Mouse (Mus musculus) forebrain, embryonic 12.5 days (tissue): ENCODE measurements at regions not wholly inside any gene's neighbourhood (a gene's known extent, or its start where the extent isn't known, plus 50 kb on each side); places are given as distances from the start of the nearest gene placed in this dataset.
A peak's percentile ranks its signal among the peaks of the same experiment; 100 is the strongest.

ENCODE experiments used
- ATAC-seq: fragments of 200-750 bp; cut with Nextera tagmentation; 2 replicates; pipeline ENCODE4 v1.8.0; 2017; ENCODE audit warnings: moderate TSS enrichment; ENCODE audit not compliant: low FRiP score
- H3K27ac ChIP-seq: fragments of 300-500 bp; sonication (generic); 2 replicates; pipeline ENCODE4 v1.5.1; 2016; ENCODE audit warnings: mild to moderate bottlenecking
- H3K27me3 ChIP-seq: fragments of 300-500 bp; sonication (generic); 2 replicates; pipeline ENCODE4 v1.6.1; 2016; ENCODE audit warnings: mild to moderate bottlenecking
- H3K36me3 ChIP-seq: fragments of 300-500 bp; sonication (generic); replicated peaks from 2 replicates; pipeline ENCODE4 v1.6.1; 2016; ENCODE audit warnings: mild to moderate bottlenecking
- H3K4me1 ChIP-seq: fragments of 300-500 bp; sonication (generic); 2 replicates; pipeline ENCODE4 v1.6.1; 2016
- H3K4me2 ChIP-seq: fragments of 300-500 bp; sonication (generic); 2 replicates; pipeline ENCODE4 v1.6.1; 2016; ENCODE audit warnings: mild to moderate bottlenecking, moderate library complexity
- H3K4me3 ChIP-seq: fragments of 300-500 bp; sonication (generic); replicated peaks from 2 replicates; pipeline ENCODE4 v1.5.1; 2016; ENCODE audit warnings: mild to moderate bottlenecking
- H3K9ac ChIP-seq: fragments of 300-500 bp; sonication (generic); 2 replicates; pipeline ENCODE4 v1.6.1; 2016; ENCODE audit warnings: mild to moderate bottlenecking
- H3K9me3 ChIP-seq: fragments of 300-500 bp; sonication (generic); 2 replicates; pipeline ENCODE4 v1.6.1; 2016
- WGBS: fragments of 180-500 bp; shearing (Covaris S2); methylation state at CpG from one replicate; pipeline ENCODE4 v1.1.7; 2016; 5-methylcytosine and 5-hydroxymethylcytosine counted together

- ATAC-seq: no peak
- H3K27ac ChIP-seq: no peak overlapping the region
Observed at GRCm38 (mm10) chr7:70213970-70214520, 152.5 kb downstream of the Nr2f2 start.

GRCm38 (mm10) chr7:70205900-70206299 is 160.6 kb downstream of the Nr2f2 start:
- H3K9me3 ChIP-seq: no peaks in the 10 kb centered on the region
- no peaks in the 10 kb centered on the region for H3K27me3 ChIP-seq
- no peak overlapping the region for H3K9ac ChIP-seq
- H3K4me2 ChIP-seq: no peak overlapping the region
- H3K4me3 ChIP-seq: no peak overlapping the region
- no peak for ATAC-seq
- WGBS: 63% methylated on average over 1 of the region's 1 CpGs
- no peaks in the 10 kb centered on the region for H3K36me3 ChIP-seq
- no peak overlapping the region for H3K27ac ChIP-seq
- no peaks in the 10 kb centered on the region for H3K4me1 ChIP-seq

More at GRCm38 (mm10) chr7:70213970-70214520, 152.5 kb downstream of the Nr2f2 start:
- Histone ChIP-seq H3K27me3 (no peaks in the 10 kb centered on the region), H3K4me1 (no peaks in the 10 kb centered on the region), H3K9me3 (no peaks in the 10 kb centered on the region), H3K4me2 (no peak overlapping the region), H3K4me3 (no peak overlapping the region), H3K36me3 (no peaks in the 10 kb centered on the region), H3K9ac (no peak overlapping the region)
- WGBS: 80% methylated on average over 4 of the region's 4 CpGs

GRCm38 (mm10) chr7:70200188-70200587 is 166.3 kb downstream of the Nr2f2 start:
- Histone ChIP-seq H3K27ac (no peak overlapping the region), H3K4me1 (no peaks in the 10 kb centered on the region)

GRCm38 (mm10) chr7:70178956-70179355 is 187.6 kb downstream of the Nr2f2 start:
- no peak for ATAC-seq
- 84% methylated on average over 2 of the region's 2 CpGs for WGBS
- Histone ChIP-seq H3K27me3 (peaks cover 49% of the 10 kb centered on the region), H3K9ac (no peak overlapping the region), H3K4me2 (no peak overlapping the region), H3K4me3 (no peak overlapping the region), H3K9me3 (no peaks in the 10 kb centered on the region), H3K4me1 (0 out of 2 replicates have a peak, but pooled peaks cover 3% of the 10 kb centered on the region), H3K36me3 (no peaks in the 10 kb centered on the region), H3K27ac (no peak overlapping the region)

More at GRCm38 (mm10) chr7:70200188-70200587, 166.3 kb downstream of the Nr2f2 start:
- H3K4me2 ChIP-seq: no peak overlapping the region
- no peak overlapping the region for H3K4me3 ChIP-seq
- H3K9me3 ChIP-seq: no peaks in the 10 kb centered on the region
- no peak for ATAC-seq
- H3K36me3 ChIP-seq: no peaks in the 10 kb centered on the region
- no peak overlapping the region for H3K9ac ChIP-seq
- 90% methylated on average over 4 of the region's 4 CpGs for WGBS
- H3K27me3 ChIP-seq: no peaks in the 10 kb centered on the region

GRCm38 (mm10) chr7:70178006-70178405 is 188.5 kb downstream of the Nr2f2 start:
- no peaks in the 10 kb centered on the region for H3K9me3 ChIP-seq
- no peaks in the 10 kb centered on the region for H3K36me3 ChIP-seq
- H3K27ac ChIP-seq: no peak overlapping the region
- no peak overlapping the region for H3K4me2 ChIP-seq
- ATAC-seq: no peak
- peaks cover 49% of the 10 kb centered on the region for H3K27me3 ChIP-seq
- H3K9ac ChIP-seq: no peak overlapping the region
- H3K4me1 ChIP-seq: 0 out of 2 replicates have a peak, but pooled peaks cover 3% of the 10 kb centered on the region
- no peak overlapping the region for H3K4me3 ChIP-seq
- 82% methylated on average over 2 of the region's 2 CpGs for WGBS

- Histone ChIP-seq H3K9ac (no peak overlapping the region), H3K9me3 (no peaks in the 10 kb centered on the region), H3K4me3 (no peak overlapping the region), H3K4me2 (no peak overlapping the region), H3K36me3 (no peaks in the 10 kb centered on the region), H3K27ac (peak overlapping the region; percentile 15; the same call in 1 of the 2 replicates), H3K27me3 (peaks cover 49% of the 10 kb centered on the region), H3K4me1 (0 out of 2 replicates have a peak, but pooled peaks cover 3% of the 10 kb centered on the region)
- 73% methylated on average over 16 of the region's 16 CpGs for whole genome bisulfite sequencing
- ATAC-seq: peak; percentile 70
Observed at GRCm38 (mm10) chr7:70176686-70177259, 189.8 kb downstream of the Nr2f2 start.

GRCm38 (mm10) chr7:70176086-70176485 is 190.4 kb downstream of the Nr2f2 start:
- Histone ChIP-seq H3K9me3 (no peaks in the 10 kb centered on the region), H3K4me2 (no peak overlapping the region), H3K27me3 (peaks cover 43% of the 10 kb centered on the region), H3K36me3 (no peaks in the 10 kb centered on the region), H3K27ac (peak overlapping the region; percentile 61), H3K4me1 (0 out of 2 replicates have a peak, but pooled peaks cover 4% of the 10 kb centered on the region), H3K4me3 (no peak overlapping the region), H3K9ac (no peak overlapping the region)
- peak; percentile 64 for ATAC-seq
- 71% methylated on average over 7 of the region's 7 CpGs for WGBS

- WGBS: 41% methylated on average over 7 of the region's 7 CpGs
- ATAC-seq: no peak
- Histone ChIP-seq H3K9ac (no peak overlapping the region), H3K36me3 (no peaks in the 10 kb centered on the region), H3K9me3 (no peaks in the 10 kb centered on the region), H3K4me2 (no peak overlapping the region), H3K27me3 (peaks cover 44% of the 10 kb centered on the region), H3K4me1 (0 out of 2 replicates have a peak, but pooled peaks cover 5% of the 10 kb centered on the region), H3K4me3 (no peak overlapping the region), H3K27ac (no peak overlapping the region)
Observed at GRCm38 (mm10) chr7:70172431-70172830, 194.1 kb downstream of the Nr2f2 start.

- Histone ChIP-seq H3K27ac (no peak overlapping the region), H3K36me3 (no peaks in the 10 kb centered on the region), H3K4me1 (0 out of 2 replicates have a peak, but pooled peaks cover 2% of the 10 kb centered on the region), H3K9me3 (no peaks in the 10 kb centered on the region), H3K27me3 (peaks cover 42% of the 10 kb centered on the region), H3K9ac (no peak overlapping the region), H3K4me2 (peak overlapping the region; percentile 19; the same call in 1 of the 2 replicates), H3K4me3 (no peak overlapping the region)
- WGBS: 12% methylated on average over 4 of the region's 4 CpGs
- no peak for ATAC-seq
Observed at GRCm38 (mm10) chr7:70171456-70171855, 195.1 kb downstream of the Nr2f2 start.

- no peak overlapping the region for H3K9ac ChIP-seq
- peak overlapping the region; percentile 11; the same call in 1 of the 2 replicates for H3K4me3 ChIP-seq
- H3K27ac ChIP-seq: peak overlapping the region; percentile 27
- no peaks in the 10 kb centered on the region for H3K36me3 ChIP-seq
- peaks cover 18% of the 10 kb centered on the region for H3K4me1 ChIP-seq
- H3K27me3 ChIP-seq: peaks cover 56% of the 10 kb centered on the region
- ATAC-seq: no peak; the same call in 1 of the 2 replicates
- H3K9me3 ChIP-seq: no peaks in the 10 kb centered on the region
- no peak overlapping the region for H3K4me2 ChIP-seq
- WGBS: 7% methylated on average over 4 of the region's 4 CpGs
Observed at GRCm38 (mm10) chr7:70168080-70168479, 198.5 kb downstream of the Nr2f2 start.

- H3K4me1 ChIP-seq: peaks cover 17% of the 10 kb centered on the region
- peak overlapping the region; percentile 72; the same call in 1 of the 2 replicates for H3K27ac ChIP-seq
- H3K27me3 ChIP-seq: peaks cover 74% of the 10 kb centered on the region
- no peak overlapping the region for H3K9ac ChIP-seq
- no peak overlapping the region for H3K4me2 ChIP-seq
- 15% methylated on average over 5 of the region's 5 CpGs for WGBS
- H3K36me3 ChIP-seq: no peaks in the 10 kb centered on the region
- peak; percentile 52; the same call in 1 of the 2 replicates for ATAC-seq
- no peak overlapping the region for H3K4me3 ChIP-seq
- no peaks in the 10 kb centered on the region for H3K9me3 ChIP-seq
Observed at GRCm38 (mm10) chr7:70166081-70166480, 200.5 kb downstream of the Nr2f2 start.

GRCm38 (mm10) chr7:70165501-70165900 is 201.0 kb downstream of the Nr2f2 start:
- H3K4me3 ChIP-seq: no peak overlapping the region
- peaks cover 15% of the 10 kb centered on the region for H3K4me1 ChIP-seq
- H3K36me3 ChIP-seq: no peaks in the 10 kb centered on the region
- no peak overlapping the region; the same call in 1 of the 2 replicates for H3K4me2 ChIP-seq
- no peak for ATAC-seq
- no peak overlapping the region for H3K9ac ChIP-seq
- peaks cover 76% of the 10 kb centered on the region for H3K27me3 ChIP-seq
- WGBS: 17% methylated on average over 4 of the region's 4 CpGs
- no peaks in the 10 kb centered on the region for H3K9me3 ChIP-seq
- H3K27ac ChIP-seq: peak overlapping the region; percentile 72
